Mouse (Mus musculus) kidney, adult 8-10 months (tissue): Measurements from ENCODE around the gene Dnm1.
"Not testable (repeated sequence)": the region's sequence is repeated elsewhere in the genome, so short reads cannot be mapped to it uniquely, and the experiment has no call there.

Experiments used
- DNase-seq, 2 experiments: peaks; one replicate each; pipeline ENCODE4 v3.0.0; 2022

The Dnm1 gene

DNA sequence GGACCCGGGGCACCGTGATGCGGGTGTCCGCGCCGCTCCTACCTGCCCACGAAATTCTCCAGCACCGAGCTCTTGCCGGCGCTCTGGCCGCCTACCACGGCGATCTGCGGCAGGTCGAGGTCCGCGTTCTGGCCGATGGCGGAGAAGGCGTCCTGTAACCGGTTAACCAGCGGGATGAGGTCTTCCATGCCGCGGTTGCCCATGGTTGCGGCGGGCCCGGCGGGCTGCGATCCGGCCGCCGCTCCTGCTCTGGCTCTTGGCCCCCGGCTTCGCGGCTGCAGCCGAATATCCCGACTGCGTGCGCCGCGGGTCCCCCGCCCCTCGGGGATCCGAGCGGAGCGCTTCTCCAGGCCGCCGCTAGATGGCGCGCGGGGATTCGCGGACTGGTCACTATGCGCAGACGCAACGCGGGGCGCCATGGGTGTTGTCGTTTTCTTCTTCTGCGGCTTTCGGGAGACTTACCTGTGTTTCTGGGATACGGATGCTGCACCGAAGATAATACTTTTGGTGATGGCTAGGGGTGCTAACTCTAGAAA is at the start of gene Dnm1:
Gene Dnm1 (minus strand): TSS at position 332 of the 536 bp plus-strand sequence.
- DNase-seq: peak; percentile 74 to 85

DNA sequence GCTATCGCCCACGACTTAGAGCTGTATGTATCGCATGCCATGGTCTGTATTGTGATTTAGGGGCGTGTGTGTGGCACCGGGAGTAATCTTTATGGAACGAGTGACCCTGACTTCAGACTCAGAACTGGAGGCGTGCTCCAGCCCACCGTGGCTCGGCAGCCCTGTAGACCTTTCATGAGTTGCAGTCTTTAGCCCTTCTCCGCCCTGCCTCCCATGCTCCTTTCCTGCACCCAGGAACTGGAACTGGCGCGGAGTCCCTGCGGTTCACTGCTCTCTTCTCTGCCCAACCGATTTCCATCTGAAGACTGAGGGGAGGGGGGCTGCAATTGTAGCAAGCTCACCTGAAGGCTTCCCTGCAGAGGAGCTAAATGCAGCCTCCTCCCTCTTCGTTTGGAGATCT is 43.6 kb upstream of the Dnm1 start:
- DNase-seq: peak in 1 of 2 experiments; percentile 29

DNA sequence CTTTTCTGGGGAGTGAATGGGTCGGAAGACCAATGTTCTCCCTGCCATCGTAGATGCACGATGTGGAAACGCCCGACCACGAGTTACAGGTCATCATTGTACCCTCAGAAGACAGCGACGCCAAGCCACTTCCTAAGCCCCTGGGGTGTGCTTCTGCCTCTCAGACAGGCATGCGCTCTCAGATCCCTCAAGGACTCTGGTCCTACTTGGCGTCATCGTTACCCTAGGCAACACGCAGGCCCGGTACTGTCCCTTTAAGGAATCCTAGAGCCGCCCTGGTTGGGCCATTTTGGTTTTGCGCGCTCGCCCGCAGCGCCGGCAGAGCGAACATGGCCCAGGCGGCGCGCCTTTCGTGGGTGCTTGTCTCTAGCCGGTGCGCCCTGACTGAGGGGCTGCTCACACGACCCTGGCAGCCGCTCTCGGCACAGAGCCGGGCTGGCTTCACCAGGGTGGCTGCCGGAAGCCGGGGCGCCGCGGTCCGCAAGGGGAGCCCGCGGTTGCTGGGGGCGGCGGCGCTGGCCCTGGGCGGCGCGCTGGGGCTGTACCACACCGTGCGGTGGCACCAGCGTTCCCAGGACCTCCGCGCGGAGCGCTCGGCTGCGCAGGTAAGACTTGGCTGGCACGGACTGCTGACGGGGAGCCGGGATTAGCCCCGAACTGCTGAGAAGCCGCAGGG is 42.9 kb upstream of the Dnm1 start:
- DNase-seq: peak; percentile 93 to 94

DNA sequence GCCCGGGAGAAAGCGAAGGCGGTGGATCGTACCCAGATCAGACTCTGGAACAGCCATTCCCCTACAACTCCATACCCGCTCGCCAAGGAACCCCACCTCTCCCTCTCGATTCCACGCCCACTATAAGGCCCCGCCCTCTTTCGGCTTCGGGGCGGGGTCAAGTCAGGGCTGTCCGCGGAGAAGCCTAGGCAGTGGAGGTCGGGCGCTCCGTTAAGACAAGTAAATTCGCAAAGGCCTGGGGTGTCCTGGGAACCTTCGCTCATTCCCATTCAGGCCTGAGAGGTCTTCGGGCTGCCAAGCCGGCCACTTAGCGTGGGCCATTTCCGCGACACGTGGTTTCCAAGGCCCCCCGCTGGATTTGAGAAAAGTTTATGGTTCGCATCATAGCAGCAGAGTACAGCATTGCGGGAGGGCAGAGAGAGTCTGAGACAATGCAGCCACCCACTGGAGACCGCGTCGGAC is 42.4 kb upstream of the Dnm1 start, which contains the start of gene Ptges2:
Gene Ptges2 (plus strand): TSS at position 413 of the 462 bp plus-strand sequence.
- peak; percentile 93 for DNase-seq

DNA sequence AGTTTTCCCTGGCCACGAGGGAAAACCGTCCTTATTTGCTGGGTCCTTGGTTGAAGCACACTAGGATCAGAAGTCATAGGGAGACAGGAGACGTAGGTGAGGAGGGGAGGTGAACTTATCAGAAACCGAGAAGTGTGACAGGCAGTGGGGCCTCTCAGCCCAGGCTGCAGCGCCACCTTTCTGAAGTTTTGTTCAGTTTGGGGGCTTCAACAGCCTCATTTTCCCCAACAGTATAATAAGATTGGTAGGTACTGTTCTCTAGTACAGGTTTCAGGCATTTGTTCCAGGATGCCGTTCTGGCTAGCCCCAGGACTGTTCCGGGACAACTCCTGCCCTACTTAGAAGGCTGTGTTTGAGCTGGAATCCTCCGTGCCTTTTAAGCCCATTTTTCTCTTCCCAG is 41.8 kb upstream of the Dnm1 start:
- DNase-seq: peak in 1 of 2 experiments; percentile 54

DNA sequence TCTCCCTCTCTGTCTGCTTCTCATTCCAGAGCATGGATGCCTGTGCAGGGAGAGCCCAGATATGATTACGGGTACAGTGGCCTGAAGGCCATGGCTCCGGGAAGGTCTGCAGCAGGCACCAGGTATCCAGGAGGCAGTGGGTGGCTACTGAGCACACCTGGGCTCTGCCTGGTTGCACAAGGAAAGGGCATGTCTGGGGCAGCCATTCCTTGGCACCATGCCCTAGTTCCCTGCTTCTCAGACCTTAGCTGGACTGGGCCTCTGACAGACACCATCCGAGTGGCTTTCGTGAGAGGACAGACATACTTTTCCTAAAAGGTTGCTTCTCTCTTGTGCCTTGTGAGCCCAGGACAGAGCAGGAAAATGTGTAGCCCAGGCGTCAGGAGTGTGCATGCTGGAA is 38.9 kb upstream of the Dnm1 start:
- peak; percentile 76 to 81 for DNase-seq

DNA sequence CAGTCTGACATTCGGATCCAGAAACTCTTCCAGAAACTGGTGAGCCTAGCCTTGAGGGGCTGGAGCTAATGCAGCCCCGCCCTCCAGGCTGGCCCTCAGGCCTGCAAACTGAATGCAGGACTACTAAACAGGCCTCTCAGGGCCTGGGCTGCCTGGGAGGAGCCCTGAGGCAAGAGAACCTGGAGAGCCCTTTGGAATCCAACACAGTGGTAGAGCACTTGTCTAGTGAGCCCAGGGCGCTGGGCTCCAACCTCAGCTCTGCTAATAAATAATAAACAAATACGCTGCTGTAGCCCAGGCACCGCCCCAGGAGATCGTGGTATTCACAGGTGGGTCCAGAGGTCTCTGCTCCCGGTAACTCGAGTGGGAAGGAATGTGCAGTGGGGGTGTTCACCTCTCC is 37.7 kb upstream of the Dnm1 start:
- DNase-seq: peak; percentile 47 to 66

DNA sequence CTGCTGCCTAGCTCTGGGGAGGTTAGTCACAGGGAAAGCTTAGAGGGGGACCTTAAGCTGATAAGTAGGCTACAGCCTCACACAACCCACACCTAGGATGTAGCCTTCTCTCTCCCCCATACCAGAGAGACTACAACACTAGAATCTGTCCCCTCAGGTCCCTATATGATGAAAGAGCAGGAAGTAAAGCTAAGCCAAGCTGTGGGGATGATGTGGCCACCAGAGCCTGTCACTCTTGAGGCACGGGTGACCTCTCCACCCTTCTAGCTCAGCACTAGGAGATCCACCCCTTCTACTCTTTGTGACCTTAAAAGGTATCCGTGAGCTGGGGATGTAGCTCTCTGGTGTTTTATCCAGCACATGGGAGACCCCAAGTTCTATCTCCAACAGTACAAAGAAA is 36.0 kb upstream of the Dnm1 start:
- no peak for DNase-seq

DNA sequence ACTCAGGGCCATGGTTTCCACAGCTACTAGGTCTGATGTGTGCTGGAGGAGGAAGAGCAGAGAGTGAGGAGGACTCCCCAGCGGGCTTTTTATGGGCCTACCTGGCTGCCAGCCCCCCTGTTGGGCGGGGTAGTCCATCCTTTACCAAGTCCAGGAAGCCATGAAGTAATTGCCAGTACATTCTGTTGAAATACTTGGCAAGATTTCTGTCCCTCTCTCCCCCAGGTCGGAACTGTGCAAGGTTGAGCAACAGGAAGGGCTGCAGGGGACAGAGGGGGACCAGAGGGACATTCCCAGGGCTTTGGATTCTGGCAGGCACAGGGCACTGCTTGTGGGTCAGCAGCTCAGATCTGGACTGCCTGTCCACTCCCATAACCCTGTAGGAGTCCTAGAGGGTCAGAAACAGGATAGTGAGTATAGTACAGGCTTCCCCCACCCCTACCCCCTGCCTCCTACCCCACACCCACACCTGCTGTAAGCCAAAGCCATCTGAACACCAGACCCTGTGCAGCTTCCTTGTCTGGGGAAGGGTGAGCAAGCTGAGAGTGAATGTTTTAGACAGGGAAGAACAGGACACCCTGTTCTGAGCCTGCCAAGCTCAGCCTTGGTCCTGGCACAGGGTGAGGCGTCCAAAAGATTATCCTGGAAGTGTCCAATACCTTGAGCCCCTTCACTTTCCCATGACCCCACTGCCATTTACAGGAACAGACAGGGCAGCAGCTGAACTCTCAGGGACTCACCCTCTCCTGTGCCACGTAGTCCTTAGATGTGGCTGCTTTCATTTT is 34.8 kb upstream of the Dnm1 start, which contains the start of gene Lcn2:
Gene Lcn2 (minus strand): TSS at position 547 of the 785 bp plus-strand sequence.
- no peak for DNase-seq

DNA sequence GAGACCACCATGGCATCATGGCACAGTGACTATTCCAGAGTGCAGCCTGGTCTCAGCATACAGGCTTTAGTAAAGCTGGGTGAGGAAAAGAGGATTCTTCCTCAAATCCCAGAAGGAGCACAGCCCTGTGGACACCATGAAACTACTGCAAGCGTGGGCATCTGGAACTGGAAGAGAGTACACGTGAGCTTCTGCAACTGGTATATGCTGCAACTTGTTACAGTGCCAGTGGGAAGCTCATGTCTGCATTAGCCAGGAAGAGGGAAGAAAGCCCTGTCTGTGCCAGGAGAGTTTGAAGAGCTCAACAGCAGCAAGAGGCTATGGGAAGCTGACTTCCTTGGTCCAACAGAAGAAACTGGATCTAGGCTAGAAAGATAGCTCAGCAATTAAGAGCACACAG is 29.6 kb upstream of the Dnm1 start:
- no peak for DNase-seq

DNA sequence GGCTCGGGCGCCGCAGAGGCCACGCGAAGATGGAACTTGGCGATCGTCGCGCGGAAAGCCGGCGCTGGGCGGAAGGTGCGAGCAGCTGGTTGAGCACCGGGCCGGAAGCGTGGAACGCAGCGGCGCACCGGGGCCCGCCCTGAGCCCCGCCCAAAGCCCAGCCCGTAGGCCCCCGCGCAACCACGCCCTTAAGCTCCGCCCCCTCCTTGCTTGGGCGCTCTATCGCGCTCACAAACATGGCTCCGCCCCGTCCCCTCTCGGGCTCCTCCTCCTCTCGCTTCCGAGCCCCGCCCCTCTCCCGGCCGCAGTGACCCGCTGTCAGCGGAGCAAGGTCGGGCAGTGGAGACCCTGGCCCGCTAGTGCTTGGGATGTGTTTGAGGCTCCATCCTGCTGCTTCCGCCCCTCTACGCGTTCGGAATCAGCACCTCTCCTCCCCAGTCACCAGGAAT is 28.7 kb upstream of the Dnm1 start, which contains the start of gene 1110008P14Rik:
Gene 1110008P14Rik (minus strand): TSS at position 164 of the 449 bp plus-strand sequence.
- peak; percentile 93 to 95 for DNase-seq

DNA sequence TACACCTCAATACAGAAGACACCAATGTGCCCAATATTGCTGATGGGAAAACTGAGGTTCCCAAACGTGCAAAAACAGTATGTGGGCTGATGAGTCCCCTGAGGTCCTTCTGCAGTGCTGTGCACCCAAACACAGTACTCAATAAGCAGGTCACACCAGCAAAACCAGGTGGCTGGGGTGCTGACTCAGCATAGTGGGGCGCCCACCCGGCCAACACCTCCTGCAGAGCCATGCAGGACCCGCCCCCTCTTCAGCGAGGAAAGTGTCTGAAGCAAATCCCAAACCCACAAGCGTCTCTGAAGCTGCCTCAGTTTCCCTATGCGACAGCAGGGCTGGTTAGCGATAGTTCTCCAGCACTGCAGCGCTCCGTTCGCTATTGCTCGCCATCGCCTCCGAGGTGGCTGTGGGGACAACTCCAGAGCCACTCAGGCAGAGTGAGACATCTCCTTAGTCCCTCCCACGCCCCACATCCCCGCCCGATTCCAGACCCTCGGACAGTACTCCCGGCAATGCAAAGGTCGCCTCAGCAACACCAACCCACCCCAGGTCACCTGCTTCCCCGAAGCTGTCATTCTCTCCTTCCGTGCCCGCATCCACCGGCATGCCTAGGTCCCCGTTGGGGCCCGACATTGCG is 28.1 kb upstream of the Dnm1 start:
- no peak for DNase-seq

DNA sequence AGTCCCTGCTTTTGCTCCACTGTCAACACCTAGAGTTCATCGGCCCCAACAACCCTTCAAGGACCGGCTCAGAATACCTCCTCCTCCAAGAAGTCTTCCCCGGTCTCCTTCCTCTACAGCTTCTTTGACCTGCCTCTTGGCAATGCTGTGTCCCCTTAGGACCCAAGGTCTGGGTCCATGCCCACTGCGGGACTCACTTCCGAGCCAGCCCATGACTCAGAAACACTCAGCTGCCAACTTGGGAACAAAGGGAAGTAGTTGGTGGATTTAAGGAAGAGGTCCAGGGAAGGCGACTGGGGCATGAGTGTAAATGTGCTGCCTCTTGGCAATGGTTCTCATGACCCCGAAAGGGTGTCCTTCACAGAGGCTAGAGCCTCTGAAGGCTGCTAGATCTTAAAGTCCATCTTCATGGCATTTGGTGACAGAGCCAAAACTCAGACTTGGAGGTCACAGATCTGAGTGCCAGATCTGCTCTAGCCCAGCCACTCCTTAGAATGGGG is 26.9 kb upstream of the Dnm1 start:
- DNase-seq: no peak

DNA sequence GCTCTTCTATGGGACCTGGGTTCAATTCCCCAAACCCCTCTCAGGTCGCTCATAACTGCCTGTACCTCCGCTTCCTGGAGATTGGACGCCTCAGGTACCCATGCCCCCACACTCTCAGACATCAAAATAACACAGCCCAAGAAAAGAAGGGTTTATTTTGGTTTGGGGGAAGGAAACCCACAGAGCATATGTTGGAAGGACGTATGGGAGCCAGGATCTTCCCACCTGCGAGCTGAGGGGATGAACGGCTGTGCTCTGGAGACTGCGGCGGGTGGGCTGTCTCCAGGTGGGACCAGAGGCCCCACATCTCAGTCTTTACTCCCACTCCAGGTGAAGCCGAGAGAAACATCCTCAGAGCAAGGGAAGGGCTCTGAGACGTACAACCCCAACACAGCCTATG is 23.8 kb upstream of the Dnm1 start:
- no peak for DNase-seq

DNA sequence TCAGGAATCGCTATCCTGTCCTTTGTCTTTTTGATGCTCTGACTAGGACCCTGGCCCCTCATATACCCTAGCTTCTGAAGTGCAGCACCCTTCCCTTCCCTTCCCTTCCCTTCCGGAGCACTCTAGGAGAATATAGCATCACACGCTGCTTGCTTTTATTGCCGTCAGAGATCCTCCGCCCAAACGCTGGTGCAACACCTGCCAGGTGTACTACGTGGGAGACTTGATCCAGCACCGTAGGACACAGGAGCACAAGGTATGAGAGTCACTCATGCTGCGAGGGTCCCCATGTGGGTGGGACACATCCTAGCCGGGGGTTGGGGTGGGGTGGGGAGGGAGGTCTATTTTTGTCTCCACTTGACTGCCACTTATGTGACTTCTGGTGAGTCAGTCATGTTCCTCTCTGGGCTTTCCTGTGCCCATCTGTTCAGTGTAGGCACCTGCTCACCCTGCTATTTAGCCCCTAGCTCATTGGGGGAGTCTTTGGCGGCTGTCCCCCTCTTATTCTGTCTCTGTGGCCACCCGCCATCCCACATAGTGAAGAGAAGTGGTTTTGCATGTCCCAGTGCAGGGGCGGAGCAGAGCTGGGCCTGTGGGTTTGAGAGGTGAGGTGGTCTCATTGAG is 22.3 kb upstream of the Dnm1 start:
- DNase-seq: no peak

DNA sequence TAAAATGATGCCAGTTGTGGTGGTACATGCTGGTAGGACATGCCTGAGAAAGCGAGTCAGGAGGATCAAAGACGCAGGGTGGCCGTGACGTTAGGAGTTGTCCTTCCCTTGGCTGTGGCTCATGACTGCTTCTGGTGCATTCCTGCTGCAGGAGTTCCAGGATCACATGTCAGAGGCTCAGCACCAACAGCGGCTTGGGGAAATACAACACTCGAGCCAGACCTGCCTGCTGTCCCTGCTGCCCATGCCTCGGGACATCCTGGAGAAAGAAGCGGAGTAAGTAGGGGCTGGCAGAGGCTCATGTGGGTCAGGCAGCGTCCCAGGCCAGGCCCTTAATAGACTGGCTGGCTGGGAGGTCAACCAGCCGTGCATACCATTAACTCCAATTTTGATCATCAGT is 21.1 kb upstream of the Dnm1 start:
- DNase-seq: no peak

DNA sequence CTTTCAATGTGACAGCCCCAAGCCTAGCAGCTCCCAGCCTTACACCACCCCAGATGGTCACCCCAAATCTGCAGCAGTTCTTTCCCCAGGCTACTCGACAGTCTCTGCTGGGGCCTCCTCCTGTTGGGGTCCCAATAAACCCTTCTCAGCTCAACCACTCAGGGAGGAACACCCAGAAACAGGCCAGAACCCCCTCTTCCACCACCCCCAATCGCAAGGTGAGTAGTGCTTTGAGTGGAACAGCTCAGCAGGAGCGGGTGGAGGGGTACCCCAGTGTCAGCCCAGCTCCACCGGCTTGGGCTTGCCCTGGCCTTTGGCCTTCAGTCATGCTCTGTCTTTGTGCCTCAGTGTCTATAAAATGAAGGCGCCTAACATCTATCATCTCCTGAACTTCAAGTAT is 14.2 kb upstream of the Dnm1 start:
- DNase-seq: no peak

DNA sequence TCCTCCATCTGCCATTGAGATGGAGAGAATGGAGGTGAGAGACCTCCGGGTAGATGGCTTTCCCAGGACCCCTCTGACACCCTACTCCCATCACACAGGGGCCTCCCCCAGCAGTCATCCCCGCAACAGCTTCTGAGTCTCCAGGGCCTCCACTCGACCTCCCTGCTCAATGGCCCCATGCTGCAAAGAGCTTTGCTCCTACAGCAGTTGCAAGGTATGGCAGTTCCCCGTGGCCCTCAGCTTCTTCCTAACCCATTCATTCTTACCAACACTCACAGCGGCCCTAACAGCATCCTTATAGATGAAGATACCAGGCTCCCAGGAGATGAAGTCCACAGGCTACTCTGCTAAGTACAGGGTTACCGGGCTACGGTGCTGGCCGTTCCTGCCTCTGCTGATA is 11.0 kb upstream of the Dnm1 start:
- no peak for DNase-seq

DNA sequence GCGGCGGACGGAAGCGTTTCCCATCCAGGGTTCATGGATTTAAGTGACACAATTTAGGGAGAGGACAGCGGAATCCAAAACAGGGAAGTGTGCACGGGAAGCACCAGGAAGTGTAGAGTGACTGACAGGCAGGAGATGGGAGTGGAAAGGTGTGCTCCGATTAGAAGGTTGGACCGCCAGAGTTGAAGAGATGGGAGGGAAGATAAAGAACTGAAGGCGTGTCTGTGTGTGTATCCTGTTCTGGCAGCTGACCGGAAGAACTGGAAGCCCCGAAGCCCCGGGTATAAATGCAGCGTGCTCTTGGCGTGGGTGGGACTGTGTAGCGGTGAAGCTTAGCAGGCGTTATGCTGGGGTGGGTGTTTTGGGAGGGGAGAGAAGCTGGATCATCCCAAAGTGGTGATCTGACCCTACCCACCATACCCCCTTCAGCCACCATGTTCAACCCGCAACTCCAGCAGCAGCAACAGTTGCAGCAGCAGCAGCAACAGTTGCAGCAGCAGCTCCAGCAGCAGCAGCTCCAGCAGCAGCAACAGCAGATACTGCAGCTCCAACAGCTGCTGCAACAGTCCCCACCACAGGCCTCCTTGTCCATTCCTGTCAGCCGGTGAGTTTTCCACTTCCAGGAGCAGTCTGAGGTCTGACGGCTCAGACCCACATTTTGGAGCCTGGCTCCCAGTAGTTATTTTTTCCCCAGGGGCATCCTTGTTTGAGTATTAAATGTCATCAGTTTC is 10.4 kb upstream of the Dnm1 start:
- peak in 1 of 2 experiments; percentile 59 for DNase-seq

DNA sequence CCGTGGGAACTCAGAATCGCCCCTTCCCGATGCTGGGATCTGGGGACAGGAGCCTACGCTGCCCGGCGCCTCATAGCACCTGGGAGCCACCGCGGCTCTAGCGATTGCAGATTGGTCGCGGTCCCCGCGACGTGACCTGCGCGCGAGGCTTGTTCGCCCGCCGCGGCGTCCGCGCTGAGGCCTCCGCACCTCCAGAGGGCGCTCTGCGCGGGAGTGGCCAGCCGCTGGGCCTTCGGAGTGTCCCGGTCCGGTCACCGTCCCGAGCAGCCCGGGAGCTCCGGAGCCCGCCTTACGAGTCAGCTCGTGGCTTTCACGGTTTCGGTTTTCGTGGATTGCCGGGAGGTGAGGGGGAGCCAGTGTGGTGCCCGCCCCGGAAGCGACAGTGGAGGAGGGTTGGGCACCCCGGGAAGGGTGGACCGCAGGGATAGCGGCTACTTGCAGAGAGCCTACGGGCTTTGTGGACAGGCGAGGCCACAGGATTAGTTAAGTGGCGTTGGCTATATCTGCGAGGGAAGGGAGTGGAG is 9.7 kb upstream of the Dnm1 start:
- peak; percentile 89 to 92 for DNase-seq

DNA sequence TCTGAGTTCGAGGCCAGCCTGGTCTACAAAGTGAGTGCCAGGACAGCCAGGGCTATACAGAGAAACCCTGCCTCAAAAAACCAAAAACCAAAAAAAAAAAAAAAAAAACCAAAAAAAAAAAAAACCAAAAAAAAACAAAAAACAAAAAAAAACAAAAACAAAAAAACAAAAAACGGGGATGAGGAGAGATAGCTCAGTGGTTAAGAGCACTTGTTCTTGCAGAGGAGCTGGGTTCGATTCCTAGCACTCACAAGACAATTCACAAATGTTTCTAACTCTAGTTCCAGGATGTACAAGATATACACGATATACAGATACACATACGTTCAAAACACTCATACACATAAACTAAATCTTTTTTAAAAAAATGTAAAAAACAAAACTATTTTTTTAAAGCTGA is 9.1 kb upstream of the Dnm1 start:
- not testable (repeated sequence) for DNase-seq
